Mouse (Mus musculus): ENCODE results near the gene Gm5460.

DNA sequence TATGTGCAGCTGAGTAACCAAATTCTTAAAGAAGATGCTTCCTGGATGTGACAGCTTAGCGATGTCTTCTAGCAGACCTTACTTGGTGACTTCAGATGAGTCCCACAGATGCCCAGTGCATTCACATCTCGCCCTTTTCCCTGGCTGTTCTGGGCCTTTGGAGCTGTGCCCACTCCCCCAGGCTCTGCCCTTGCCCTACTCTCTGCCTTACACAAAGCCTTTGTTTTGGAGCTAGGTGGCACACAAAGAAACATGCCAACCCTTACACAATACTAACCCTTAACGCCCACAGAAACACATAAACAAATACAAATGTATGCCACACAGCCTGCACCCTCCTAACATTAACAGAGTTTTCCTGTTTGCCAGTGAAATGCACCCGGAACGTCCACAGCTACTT lies 79.6 kb downstream of the Gm5460 start:
- TF ChIP-seq POLR2A (IDR thresholded peaks at IDR 0.05; ENCODE audit: control insufficient read depth in 1 of 2, insufficient read depth in 1 of 2, low read depth in 1 of 2, low read length in 2 of 2, poor library complexity in 1 of 2) (no peak), CTCF (IDR thresholded peaks at IDR 0.05 in 2 of 3, conservative IDR thresholded peaks at IDR 0.05 in 1 of 3; ENCODE audit: control insufficient read depth in 1 of 3, insufficient read depth in 1 of 3, low read depth in 2 of 3, low read length in 3 of 3, poor library complexity in 1 of 3, severe bottlenecking in 1 of 3) (no peak), TCF12 (IDR thresholded peaks at IDR 0.05; ENCODE audit: low read depth, low read length) (no peak), ELF1 (IDR thresholded peaks at IDR 0.05; ENCODE audit: low read depth, low read length) (no peak), CHD2 (IDR thresholded peaks at IDR 0.05; ENCODE audit: low read length) (no peak)

Measured in MEL (cell line).